Mouse (Mus musculus): ENCODE data around the gene Msh3.

DNA sequence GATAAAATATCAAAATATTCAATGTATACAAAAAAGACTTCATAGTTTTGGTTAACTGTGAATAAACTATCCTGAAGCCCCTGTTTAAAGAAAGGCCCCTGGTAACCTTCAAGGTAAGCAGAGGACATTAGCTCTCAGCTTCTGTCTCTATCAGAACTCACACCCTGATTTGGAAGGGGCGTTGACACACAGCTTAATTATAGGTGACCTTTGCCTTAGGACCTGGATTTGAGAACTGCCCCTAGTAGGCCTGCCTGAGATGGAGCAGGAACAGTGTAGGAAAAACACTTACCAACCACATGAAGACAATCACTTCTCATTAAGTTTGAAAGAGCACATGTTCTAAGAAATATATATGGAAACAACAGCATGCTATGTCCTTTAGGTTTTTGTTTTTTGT lies 55.3 kb downstream of the Msh3 start:
- TF ChIP-seq POLR2A (IDR thresholded peaks at IDR 0.05; ENCODE audit: low read depth, low read length) (no peak), CTCF (IDR thresholded peaks at IDR 0.05; ENCODE audit: borderline replicate concordance, insufficient read depth, low read length) (no peak)
